Mouse (Mus musculus) embryo, embryonic 11 days (tissue): ENCODE results near the gene Aipl1.
A peak's percentile ranks its signal among the peaks of the same experiment; 100 is the strongest.

Experiments used
- DNase-seq: peaks from one replicate; pipeline ENCODE4 v3.0.0-alpha.2; 2015

Aipl1 gene

DNA sequence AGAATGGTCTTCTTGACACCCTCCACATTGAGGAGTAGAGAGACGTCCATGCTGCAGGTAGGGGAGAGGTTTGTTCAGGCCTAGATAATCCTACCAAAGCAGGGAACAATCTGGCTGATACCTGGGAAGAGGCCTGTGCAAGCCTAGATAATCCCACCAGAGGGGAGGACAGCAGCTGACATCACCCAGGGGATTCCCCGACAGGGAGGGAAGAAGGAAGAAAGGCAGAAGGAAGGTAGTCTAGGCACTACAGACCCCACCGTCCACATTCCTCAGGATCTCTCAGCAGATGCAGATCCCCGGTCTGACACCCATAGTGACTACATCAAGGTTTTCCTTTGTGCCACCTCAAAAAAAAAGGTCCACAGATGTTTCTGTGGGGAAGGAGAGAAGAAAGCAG is at the start of gene Aipl1:
Gene Aipl1, minus strand, starts transcription at position 101 of the 400 bp plus-strand sequence.
- DNase-seq = no peak

DNA sequence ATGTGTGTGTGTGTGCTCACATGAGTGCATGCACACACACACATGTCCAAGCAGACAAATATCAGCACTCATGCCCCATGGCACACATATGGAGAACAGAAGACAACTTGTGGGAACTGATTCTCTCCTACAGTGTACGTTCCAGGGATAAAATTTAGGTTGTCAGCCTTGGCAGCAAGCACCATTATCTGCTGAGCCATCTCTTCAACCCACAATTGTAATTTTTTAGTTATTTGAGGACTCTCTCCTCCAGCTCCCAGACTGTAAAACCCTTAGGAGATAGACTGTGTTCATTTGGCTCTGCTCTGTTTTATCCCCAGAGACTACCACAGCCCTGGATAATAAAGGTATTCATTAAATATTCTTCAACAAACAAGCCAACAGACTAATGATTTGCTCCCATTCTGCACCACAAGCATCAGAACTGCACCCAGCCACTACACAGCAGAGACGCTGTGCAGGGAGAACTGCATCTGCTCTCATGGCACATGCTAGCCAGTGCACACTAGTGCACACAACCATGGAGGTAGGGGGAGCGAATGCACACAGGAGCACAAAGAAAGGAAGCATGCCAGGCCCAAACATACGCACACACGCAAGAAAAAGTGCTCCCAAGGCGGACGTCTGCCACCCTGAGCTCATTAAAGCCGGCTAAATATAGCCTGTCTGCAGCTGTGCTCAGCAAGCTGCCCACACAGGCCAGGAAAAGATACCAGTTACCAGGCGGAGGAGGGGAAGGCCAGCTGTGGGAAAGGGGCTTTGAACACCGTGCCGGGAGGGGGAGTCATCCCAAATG is 49.1 kb upstream of the Aipl1 start:
- peak; percentile 29 for DNase-seq

DNA sequence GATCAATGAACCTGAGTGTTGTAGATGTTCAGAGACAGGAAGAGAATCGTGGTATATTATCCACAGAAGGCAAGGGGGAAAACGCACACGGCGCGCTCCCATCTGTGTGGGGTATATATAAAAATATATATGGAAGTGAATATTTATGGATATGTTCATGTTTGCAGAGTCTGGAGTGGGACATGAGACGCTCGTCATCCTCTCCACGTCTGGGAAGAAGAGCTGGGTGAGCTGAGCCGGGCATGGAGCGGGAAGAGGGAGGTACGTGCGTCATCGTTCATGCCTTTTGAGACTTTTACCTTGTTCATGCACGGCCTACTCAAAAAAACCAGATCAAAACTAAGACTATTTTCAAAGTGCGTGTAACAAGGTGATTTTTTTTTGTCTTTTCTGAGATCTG is 47.0 kb upstream of the Aipl1 start:
- no peak for DNase-seq

DNA sequence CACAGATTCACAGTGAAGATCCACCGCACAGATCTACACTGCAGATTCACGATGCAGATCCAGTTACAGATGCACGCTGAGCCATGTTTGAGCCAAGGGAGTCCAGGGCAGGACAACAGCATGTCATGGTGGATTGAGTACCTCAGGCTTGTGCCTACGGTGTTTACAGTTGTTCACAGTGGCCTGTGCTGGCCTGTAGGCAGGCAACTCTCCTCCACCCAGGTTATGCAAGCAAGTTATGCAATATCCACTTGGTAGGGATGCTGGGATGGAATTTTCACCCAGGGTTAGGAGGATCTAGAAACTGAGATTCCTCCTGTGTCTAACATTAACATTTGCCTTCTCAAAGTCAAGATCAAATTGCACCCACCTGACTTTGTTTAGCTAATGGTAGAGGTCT is 45.3 kb upstream of the Aipl1 start:
- no peak for DNase-seq

DNA sequence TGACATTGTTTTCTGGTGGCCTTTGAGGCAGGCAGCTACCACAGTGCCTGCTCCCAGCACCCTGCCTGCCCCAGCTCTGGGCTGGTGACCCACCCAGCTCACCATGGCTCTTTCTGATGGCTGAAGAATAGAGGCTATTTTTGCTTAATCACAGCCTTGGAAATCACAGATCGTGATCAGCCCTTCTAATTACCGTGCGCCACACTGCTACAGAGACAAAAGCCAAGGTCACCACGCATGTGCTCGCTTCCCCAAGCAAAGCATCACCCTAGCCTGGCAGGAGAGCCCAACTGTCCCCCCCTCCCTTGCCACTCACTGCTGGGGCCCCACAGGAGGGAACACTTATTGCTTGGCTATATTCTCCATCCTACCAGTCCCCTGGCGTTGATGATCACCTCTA is 43.2 kb upstream of the Aipl1 start:
- no peak for DNase-seq

DNA sequence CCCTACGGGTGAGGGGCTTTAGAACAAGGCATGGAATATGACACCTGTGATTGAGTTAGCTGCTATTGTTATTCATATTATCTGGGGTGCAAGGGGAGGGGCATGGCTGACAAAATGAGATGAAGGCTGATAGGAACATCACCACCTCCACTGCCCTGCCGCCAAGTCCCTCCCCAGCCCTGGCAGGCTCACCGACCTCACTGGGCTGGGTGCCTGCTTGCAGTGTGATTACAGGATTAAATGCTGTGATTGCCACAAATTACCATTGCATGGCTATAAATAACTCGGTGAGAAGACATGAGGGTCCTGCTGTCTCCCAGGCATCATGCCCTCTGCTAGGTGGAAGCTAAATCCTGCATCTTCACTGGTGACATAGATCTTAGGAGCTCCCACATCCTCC is 41.3 kb upstream of the Aipl1 start:
- DNase-seq = no peak

DNA sequence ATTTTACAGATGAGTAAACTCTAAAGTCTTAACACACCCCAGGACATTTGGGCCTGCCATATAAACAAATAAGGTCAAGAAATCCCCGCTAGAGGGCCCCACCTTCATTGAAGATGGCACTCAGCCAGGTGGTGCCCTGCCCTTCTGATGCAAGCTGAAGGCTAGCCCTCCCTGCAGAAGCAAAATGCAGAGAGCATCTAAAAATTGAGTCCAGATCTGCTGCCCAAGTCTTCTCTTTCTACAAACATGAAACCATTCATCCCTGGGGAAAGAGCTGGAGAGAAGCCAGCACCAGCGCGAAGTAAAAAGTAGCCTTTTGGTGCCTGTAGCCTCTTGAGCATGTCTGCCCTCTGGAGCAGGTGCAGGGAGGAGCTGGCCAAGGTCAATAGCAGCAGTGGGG is 40.7 kb upstream of the Aipl1 start:
- DNase-seq = peak; percentile 28

DNA sequence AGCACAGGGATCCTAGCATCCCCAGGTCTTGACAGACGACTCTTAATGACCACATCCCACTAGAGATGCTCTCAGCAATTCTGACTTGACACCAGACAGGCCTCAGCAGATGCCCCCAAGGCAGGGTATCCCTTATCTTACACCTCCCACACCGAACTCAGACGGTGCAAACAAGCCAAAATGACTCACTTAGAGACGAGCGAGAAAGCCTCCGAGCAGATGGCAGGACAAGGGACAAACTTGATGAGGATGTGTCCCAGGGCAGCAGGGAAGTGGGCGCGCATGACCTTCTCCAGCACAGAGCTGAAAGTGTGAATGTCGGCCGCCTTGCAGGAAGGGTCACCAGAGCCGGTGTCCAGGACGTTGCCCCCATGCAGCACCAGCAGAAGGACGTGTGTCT is 36.9 kb upstream of the Aipl1 start:
- DNase-seq = no peak

DNA sequence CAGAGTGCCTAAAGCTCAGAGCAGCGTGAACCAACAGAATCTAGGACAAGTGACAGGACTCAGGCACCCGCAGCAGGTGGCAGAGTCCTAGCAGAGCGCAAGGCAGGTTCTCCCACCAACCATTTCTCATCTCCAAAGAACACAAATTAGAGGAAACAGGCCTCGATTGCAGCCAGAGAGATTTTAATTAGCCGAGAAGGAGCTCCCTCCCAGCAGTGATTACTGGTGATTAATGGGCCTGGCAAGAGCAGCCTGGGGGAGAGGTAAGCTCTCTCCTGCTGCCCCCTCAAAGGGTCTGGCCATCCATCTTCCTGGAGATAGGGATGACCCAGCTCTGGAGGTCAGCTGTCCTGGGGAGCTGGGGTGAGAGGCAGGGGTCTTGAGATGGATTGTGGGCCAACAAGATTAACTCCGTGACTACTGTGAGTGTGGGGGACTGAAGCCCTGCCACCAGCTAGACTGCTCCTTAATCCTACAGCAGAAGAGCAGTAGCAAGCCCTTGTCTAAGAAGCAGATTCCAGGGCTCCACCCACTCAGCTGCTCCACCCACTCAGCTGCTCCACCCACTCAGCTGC is 35.1 kb upstream of the Aipl1 start:
- no peak for DNase-seq

DNA sequence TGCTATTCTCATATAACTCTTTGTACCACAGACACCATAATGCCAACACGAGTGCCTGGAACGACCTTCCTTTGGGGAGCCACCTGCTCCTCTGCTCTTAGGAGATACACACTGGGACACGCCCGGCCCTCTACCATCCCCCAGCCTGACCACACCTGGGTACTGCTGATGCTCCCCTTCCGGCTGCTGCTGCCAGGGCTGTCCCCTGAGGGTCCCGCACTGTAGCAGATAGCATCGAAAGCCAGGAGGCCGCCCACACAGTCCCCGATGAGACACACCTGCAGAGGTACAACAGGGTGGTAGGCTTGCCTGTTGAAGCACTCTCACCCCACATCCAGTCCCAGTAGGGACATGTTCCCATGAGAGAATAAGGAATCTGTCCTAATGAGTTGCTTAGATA is 33.4 kb upstream of the Aipl1 start:
- no peak for DNase-seq

DNA sequence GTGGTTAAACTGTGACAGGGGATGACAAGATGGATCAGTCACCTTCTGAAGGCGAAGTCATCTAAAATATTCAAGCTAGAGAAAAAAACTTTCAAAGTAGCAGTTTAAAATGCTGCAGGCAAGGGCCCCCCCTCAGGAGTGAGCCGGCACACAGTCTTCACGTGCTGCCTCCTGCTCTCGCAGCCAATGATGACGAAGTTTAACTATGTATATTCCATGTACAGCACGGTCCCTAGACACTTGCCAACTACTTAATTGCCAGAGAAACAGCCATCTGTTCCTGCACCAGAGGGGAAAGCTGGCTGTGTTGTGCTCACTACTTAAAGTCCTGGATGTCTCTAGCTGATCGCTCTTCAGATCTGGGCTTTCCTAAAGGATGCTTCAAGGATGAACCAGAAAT is 30.7 kb upstream of the Aipl1 start:
- no peak for DNase-seq

DNA sequence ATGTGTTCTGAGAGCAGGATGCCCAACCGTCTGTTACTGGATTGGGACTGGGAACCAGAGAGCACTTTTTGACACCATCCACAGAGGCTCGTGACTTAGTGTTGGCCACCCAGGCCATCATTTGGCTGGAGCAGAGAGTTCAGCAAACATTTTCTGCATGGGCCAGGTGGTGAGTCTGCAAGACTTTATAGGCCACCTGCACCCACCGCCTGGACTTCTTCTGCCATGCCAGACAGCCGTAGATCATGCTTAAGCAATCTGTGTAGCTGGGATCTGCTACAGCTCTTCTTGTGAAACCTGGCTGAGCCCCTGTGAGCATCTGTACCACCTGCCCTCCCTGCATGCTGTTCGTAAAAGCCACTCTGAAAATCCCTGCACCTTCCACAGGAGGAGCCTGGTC is 30.0 kb upstream of the Aipl1 start:
- no peak for DNase-seq

DNA sequence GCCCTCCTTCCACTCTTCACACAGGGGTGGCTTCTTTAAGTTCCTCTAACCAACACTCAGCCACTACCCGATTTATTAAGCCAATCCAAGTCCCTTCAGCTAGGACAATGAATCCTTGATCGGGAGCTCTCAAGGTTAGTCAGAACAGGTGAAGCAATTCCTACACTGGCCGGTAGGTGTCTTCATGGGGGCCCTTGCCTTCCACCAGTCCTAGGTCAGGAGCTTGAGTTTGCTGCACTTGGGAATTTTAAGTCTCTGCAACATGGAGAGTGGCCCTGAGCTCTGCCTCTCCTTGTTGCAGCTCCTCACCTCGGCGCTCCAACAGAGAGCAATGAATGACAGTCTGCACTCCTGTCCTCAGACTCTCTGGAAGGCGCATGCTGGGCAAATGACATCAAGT is 29.0 kb upstream of the Aipl1 start:
- peak; percentile 60 for DNase-seq

DNA sequence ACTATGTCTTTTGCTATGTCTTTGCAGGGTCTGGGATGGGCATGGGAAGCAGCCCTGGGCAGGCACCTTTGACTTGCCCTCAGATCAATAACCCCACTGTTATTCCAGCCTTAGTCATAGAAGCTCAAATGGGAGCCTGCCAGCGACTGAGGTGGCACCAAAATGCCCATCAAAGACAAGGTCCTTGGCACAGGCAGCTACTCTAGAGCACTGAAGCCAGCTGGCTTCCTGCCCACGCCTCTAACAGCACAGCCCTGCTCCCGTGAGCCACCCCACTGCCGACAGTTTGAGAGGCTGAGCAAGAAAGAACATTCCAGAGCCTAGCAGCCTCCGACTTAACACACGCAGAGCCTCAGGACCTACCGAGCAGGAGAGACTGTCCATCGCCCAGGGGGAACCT is 27.8 kb upstream of the Aipl1 start:
- no peak for DNase-seq

DNA sequence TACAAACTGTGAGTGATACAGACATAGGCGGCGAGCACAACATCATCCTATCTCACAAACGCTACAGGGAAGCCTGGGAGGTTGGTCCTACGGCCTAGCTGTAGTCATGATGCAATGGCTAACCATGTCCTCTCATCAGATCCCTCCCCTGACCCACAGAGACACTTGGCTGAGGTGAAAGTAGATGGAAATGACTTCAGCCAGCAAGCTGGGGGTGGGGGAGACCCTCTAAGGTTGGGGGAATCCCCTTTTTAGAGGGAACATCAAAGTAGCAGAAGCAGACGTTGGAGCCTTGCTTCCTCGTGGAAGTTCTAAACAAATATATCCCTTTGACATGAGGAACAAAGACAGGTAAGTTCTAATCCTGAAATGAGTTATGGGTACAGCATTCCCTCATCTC is 27.1 kb upstream of the Aipl1 start:
- DNase-seq = no peak

DNA sequence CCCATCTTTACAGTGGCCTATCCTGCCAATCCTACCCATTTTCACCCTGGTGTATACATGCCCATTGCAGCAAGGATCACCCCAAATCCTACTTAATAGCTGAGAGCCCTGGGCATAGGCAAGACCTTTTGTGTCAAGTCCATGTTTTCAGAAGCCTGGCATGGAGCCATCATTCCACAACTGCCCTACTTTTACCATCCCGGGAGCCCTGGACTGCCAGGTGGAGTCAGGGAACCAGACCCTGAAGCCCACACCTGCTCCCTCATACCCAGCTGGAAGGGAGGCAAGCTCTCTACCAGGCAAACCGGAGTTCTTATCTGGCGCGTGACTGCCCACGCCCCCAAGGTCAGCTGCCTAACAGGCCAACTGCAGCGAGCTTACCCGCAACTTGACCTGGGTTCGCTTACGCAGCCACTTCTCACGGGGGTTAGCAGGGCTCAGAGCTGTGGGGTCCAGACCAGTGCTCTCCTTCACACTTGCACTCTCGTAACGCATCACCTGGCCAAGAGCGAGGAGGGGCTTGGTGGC is 23.8 kb upstream of the Aipl1 start:
- DNase-seq = no peak

DNA sequence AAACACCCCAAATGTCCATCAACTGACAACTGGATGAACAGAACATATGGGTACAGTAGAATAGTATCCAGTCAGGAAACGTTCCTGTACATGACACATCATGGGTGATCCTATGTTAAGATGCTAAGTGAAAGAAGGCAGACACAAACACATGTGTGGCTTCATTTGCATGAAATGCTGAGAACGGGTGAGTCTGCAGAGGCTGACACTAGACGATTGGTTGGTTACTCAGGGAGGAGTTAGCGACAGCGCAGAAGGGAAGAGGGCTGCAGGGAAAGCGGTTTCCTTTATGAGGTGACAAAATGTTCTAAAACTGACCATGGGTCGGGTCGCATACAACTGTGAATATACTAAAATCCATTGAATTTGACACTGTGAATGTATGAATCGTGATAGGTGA is 23.1 kb upstream of the Aipl1 start:
- no peak for DNase-seq

DNA sequence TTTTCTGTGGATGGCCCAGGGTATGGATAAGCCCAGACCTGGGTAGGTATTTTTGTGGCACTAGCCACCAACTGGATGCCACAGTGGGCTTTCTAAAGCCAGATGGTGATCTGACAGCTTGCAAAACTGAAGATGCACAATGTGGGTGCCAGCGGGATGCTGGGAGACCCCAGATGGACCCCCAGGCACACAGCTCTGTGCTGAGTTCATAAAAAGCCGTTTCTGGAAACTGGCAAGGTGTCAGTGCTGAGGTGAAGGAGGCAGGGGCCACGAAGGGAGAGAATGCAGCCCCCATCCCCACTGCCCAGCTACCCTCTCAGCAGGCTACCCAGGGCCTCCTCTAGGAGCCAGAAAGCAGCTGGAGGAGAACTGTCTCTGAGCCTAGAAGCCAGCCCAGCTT is 19.9 kb upstream of the Aipl1 start:
- DNase-seq = no peak

DNA sequence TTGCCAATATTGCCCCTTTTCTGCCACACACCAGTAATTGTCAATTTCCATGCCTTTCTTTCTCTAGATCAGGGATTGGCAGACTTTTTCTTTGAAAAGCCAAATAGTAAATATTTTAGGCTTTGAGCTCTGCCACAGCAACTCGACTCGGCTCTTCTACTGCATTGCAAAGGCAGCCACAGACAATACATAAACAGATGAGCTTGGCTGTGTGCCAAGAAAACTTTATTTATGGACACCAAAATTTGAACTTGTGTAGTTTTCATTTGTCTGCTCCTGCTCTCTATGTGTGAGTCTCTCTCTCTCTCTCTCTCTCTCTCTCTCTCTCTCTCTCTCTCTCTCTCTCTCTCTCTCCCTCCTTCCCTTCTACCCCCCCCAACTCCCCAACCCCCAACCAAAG is 17.9 kb upstream of the Aipl1 start:
- no peak for DNase-seq

DNA sequence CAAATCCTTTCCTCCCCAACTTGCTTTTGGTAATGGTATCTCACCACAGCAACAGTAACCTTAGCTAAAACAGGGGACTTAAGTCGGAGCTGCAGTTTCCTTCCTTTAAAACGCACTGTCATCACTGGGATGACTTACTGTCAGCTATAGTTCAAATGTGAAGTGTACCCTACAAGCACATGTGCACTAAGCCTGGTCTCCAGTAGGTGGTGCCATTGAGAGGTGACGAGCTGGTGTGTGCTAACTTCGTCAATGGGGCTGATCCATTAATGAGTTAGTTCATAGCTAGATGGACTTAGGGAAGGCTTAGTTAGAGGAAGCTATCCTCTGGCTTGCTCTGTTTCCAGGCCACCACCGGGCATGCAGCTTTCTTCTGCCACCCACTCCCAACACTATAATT is 15.3 kb upstream of the Aipl1 start:
- peak; percentile 81 for DNase-seq

DNA sequence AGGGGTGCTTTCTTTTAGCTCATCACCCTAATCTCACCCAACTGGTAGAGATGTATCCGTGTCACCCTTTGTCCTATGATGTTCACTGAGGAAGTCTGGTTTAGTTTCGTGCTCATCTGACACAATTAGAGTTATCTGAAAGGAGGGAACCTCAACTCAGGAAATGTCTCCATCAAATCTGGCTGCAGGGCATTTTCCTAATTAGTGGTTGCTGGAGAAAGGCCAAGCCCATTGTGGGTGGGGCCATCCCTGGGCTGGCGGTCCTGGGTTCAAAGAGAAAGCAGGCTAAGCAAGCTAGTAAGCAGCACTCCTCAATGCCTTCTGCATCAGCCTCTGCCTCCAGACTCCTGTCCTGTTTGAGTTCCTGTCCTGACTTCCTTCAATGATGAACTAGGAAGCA is 14.9 kb upstream of the Aipl1 start:
- no peak for DNase-seq

DNA sequence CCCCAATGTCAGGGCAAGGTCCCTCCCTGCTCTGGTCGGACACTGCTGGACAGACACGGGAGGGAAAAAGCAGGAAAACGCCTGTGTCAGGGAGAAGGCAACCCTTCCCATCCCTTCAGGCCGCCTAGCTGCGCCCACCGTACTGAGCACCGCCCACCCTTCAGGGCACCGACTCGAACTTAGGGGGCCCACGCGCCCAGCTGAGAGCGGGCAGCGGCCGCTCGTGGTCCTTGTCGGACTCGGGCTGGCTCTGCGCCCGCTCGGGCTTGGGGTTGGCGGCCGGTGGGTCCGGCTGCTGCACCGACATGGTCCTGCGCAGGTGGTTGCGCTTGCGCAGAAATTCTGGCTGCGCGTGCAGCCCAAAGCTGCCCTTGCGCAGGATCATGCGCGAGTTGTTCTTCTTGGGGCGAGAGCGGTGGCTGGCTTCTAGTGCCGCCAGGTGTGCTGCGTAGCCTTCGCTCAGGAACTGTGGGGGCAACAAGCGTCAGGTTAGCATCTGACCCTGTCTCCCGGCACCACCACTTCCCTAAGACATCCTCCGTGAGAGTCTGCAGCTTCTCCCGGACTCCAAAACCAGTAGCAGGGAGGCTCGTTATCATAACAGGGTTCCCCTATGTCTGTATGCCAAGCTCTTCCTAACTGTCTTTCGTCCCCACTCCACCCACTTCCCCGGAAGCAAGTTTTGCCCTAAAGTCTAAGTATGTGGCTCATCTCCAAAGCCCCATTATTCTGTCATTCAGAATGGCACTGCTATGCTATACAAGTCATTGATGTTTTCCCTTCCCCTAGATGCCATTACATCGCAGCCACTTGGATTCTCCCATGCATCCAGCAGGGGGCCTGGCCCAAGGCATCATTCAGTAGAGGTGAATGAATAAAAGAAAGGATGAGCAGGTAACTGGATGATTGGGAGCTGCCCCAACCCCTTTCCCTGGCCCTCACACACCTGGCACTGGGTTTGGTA is 13.9 kb upstream of the Aipl1 start:
- peak; percentile 75 for DNase-seq

DNA sequence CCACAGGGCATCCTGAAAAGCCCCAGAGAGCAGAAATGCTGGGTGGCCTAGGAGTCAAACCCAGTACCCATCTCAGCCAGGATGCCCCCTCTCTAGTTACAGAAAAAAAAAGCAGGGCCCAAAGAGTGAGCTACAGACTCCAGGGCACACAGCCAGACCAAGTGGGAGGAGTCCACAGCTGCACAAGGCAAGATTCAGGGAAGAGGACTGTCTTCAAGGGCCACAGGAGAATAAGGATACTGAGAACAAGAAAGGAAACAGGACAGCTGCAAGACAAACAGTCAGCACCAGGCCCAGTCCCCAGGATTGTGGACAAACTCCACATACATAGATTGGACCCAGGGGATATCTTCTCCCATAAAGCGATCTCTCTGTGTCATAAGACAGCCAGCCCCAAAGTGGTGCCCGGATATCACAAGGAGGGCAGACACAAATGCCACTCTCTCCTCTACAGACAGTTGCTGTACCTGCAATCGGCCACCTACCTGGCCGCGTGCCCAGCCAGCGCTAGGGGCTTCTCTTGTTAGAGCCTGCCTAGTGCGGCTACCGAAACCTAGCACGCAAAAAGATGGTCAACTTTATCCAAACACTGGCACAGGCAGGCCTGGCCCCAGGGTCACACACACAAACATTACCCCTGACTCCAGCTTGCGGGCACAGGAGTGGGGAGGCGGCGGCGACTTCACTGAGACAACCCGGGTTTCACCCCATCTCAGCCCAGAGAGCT is 13.0 kb upstream of the Aipl1 start:
- no peak for DNase-seq
